Mouse (Mus musculus): ENCODE data around the gene Dgcr6.

DNA sequence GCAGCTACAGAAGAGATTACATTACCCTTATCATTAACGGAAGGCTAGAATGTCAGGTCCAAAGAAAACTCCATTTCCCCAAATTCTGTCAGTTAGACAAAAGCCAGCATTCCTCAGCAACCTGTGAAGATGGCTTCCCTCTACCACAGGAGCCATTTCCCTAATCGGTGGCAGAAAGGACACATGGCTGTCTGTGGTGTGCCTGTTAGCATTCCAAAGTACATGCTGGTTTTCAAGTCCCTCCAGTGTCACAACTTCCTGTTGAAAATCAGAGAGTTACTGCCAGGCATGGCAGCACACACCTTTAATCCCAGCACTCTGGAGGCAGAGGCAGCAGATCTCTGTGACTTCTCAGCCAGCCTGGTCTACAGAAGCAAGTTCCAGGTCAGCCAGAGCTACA, 3.6 kb downstream of the Dgcr6 start:
- TF ChIP-seq CTCF (IDR thresholded peaks at IDR 0.05; ENCODE audit: low read depth, low read length) (no peak), GATA1 (IDR thresholded peaks at IDR 0.05; ENCODE audit: borderline replicate concordance, low read length) (no peak), TAL1 (conservative IDR thresholded peaks at IDR 0.05; ENCODE audit: low read depth, low read length) (no peak), GATA2 (IDR thresholded peaks at IDR 0.05; ENCODE audit: borderline replicate concordance, low read depth, low read length) (no peak)

All from G1E (cell line).